Mouse (Mus musculus) lung, adult 2 months (tissue): Measurements from ENCODE around the gene Ell3. TPM values are rescaled to one million over a fixed set of nuclear protein-coding genes. Genes with fewer than 3 reads are reported as not detected.

Experiments used
- DNase-seq: peaks from one replicate; pipeline ENCODE4 v3.0.0; 2022
- H3K4me1 ChIP-seq: fragments of 200-500 bp; 2 replicates; pipeline ENCODE4 v1.6.1; 2011; ENCODE audit warnings: low read length; ENCODE audit not compliant: control insufficient read depth, insufficient read depth
- H3K4me3 ChIP-seq: fragments of 200-500 bp; replicated peaks from 2 replicates; pipeline ENCODE3; 2011; ENCODE audit warnings: low read depth, mild to moderate bottlenecking, control low read depth, low read length; ENCODE audit errors: extremely low read depth
- CTCF ChIP-seq: fragments of 200-500 bp; IDR thresholded peaks from 2 replicates; pipeline ENCODE4 v1.5.1; 2011; ENCODE audit warnings: mild to moderate bottlenecking, low read length, control low read depth; ENCODE audit not compliant: insufficient read depth
- POLR2A ChIP-seq: fragments of 200-500 bp; IDR thresholded peaks from 2 replicates; pipeline ENCODE4 v1.6.1; 2011; ENCODE audit warnings: low read depth, mild to moderate bottlenecking, control low read depth, low read length, borderline replicate concordance; ENCODE audit errors: extremely low read depth
- WGBS: fragments of 180-500 bp; shearing (Covaris S2); methylation state at CpG from one replicate; pipeline ENCODE4 v1.1.7; 2018; 5-methylcytosine and 5-hydroxymethylcytosine counted together
- polyA plus RNA-seq: library from polyadenylated mRNA; depleted of rRNA; stranded (reverse); fragments of >200 nt; gene quantifications from 2 replicates; pipeline ENCODE4 v1.2.3, GENCODE M21; 2012

The Ell3 gene
- polyA plus RNA-seq, 1 experiment = 1.1 TPM

- Histone ChIP-seq H3K4me1 (no peaks in the 10 kb centered on the region), H3K4me3 (no peak overlapping the region)
- TF ChIP-seq CTCF (no peak), POLR2A (no peak)
- 100% methylated on average over 1 of the region's 1 CpGs for WGBS
- no peak for DNase-seq
These were observed 9.2 kb downstream of the Ell3 start for GRCm38 (mm10) chr2:121434854-121435253.

- Histone ChIP-seq H3K4me1 (no peaks in the 10 kb centered on the region), H3K4me3 (no peak overlapping the region)
- no peak for DNase-seq
- WGBS = 91% methylated on average over 2 of the region's 2 CpGs
- TF ChIP-seq POLR2A = no peak
- no peak for TF ChIP-seq CTCF
These were observed 18.2 kb downstream of the Ell3 start for GRCm38 (mm10) chr2:121425890-121426289.

- Histone ChIP-seq H3K4me3 (no peak overlapping the region), H3K4me1 (peaks cover 6% of the 10 kb centered on the region; the same call in 1 of the 2 replicates)
- no peak for DNase-seq
- WGBS = 88% methylated on average over 2 of the region's 2 CpGs
- TF ChIP-seq CTCF (no peak), POLR2A (no peak)
These were observed 20.9 kb downstream of the Ell3 start for GRCm38 (mm10) chr2:121423166-121423565.

GRCm38 (mm10) chr2:121418476-121418875 is 25.6 kb downstream of the Ell3 start:
- Histone ChIP-seq H3K4me3 (no peak overlapping the region), H3K4me1 (peaks cover 10% of the 10 kb centered on the region)
- no peak for DNase-seq
- TF ChIP-seq POLR2A (no peak), CTCF (no peak)
- WGBS = 64% methylated on average over 3 of the region's 3 CpGs

GRCm38 (mm10) chr2:121416356-121416755 is 27.7 kb downstream of the Ell3 start:
- no peak for DNase-seq
- Histone ChIP-seq H3K4me3 (no peak overlapping the region), H3K4me1 (peaks cover 10% of the 10 kb centered on the region)
- 69% methylated on average over 6 of the region's 6 CpGs for WGBS
- TF ChIP-seq POLR2A = no peak
- TF ChIP-seq CTCF = no peak

GRCm38 (mm10) chr2:121415591-121415990 is 28.5 kb downstream of the Ell3 start:
- Histone ChIP-seq H3K4me3 (no peak overlapping the region), H3K4me1 (peaks cover 10% of the 10 kb centered on the region)
- TF ChIP-seq POLR2A (no peak), CTCF (no peak)
- WGBS = 57% methylated on average over 3 of the region's 3 CpGs
- DNase-seq = no peak

- no peak for DNase-seq
- H3K4me3 ChIP-seq = no peak overlapping the region
- H3K4me1 ChIP-seq = peaks cover 10% of the 10 kb centered on the region
- 21% methylated on average over 3 of the region's 3 CpGs for WGBS
- no peak for TF ChIP-seq CTCF
- no peak for TF ChIP-seq POLR2A
These were observed 29.0 kb downstream of the Ell3 start for GRCm38 (mm10) chr2:121415103-121415502.

- DNase-seq = no peak
- 1% methylated on average over 31 of the region's 32 CpGs for WGBS
- TF ChIP-seq POLR2A (no peak; the same call in 1 of the 2 replicates), CTCF (no peak)
- H3K4me1 ChIP-seq = peaks cover 8% of the 10 kb centered on the region
- peak overlapping the region; percentile 93 for H3K4me3 ChIP-seq
These were observed 29.9 kb downstream of the Ell3 start for GRCm38 (mm10) chr2:121414139-121414685.

GRCm38 (mm10) chr2:121413387-121414042 is 30.6 kb downstream of the Ell3 start, which contains the start of the genes Pdia3 and Catsper2:
Gene Pdia3, plus strand, starts transcription at chr2:121413775.
Gene Catsper2, minus strand, starts transcription at chr2:121413792.
- under 1% methylated on average over 66 of the region's 68 CpGs for WGBS
- TF ChIP-seq POLR2A (peak; percentile 89), CTCF (no peak)
- Histone ChIP-seq H3K4me3 (peak within 1 kb of the TSS; percentile 93), H3K4me1 (peaks cover 6% of the 10 kb centered on the region)
- peak; percentile 96 for DNase-seq

GRCm38 (mm10) chr2:121412843-121413386 is 31.2 kb downstream of the Ell3 start:
- TF ChIP-seq CTCF = no peak
- no peak for TF ChIP-seq POLR2A
- DNase-seq = no peak
- WGBS = under 1% methylated on average over 4 of the region's 4 CpGs
- peak overlapping the region; percentile 79 for H3K4me3 ChIP-seq
- peaks cover 4% of the 10 kb centered on the region for H3K4me1 ChIP-seq

- no peaks in the 10 kb centered on the region for H3K4me1 ChIP-seq
- WGBS = 38% methylated on average over 4 of the region's 4 CpGs
- peak; percentile 49 for DNase-seq
- TF ChIP-seq CTCF (no peak), POLR2A (no peak)
- no peak overlapping the region for H3K4me3 ChIP-seq
These were observed 35.9 kb downstream of the Ell3 start for GRCm38 (mm10) chr2:121408160-121408559.
